Mouse (Mus musculus) midbrain, embryonic 16.5 days (tissue): Measurements from ENCODE around the gene Adm. TPM values are rescaled to one million over a fixed set of nuclear protein-coding genes. Genes with fewer than 3 reads are reported as not detected.
"Not testable (repeated sequence)": the region's sequence is repeated elsewhere in the genome, so short reads cannot be mapped to it uniquely, and the experiment has no call there.

Source experiments
- ATAC-seq: fragments of 200-750 bp; cut with Nextera tagmentation; 2 replicates; pipeline ENCODE4 v1.8.0; 2017; ENCODE audit warnings: moderate TSS enrichment
- H3K27ac ChIP-seq: fragments of 300-500 bp; sonication (generic); 2 replicates; pipeline ENCODE4 v1.5.1; 2014; ENCODE audit warnings: mild to moderate bottlenecking, low read length, mixed read lengths
- H3K27me3 ChIP-seq: fragments of 300-500 bp; sonication (generic); 2 replicates; pipeline ENCODE4 v1.6.1; 2014; ENCODE audit warnings: low read depth, low read length, mixed read lengths; ENCODE audit not compliant: control insufficient read depth, insufficient read depth
- H3K36me3 ChIP-seq: fragments of 300-500 bp; sonication (generic); 2 replicates; pipeline ENCODE4 v1.6.1; 2014; ENCODE audit warnings: mild to moderate bottlenecking, low read length, moderate library complexity, mixed read lengths; ENCODE audit not compliant: control insufficient read depth, insufficient read depth
- H3K4me1 ChIP-seq: fragments of 300-500 bp; sonication (generic); 2 replicates; pipeline ENCODE4 v1.6.1; 2014; ENCODE audit warnings: mild to moderate bottlenecking, low read length, mixed read lengths; ENCODE audit not compliant: control insufficient read depth, insufficient read depth
- H3K4me2 ChIP-seq: fragments of 300-500 bp; sonication (generic); 2 replicates; pipeline ENCODE4 v1.6.1; 2014; ENCODE audit warnings: mild to moderate bottlenecking, low read length, mixed read lengths
- H3K4me3 ChIP-seq: fragments of 300-500 bp; sonication (generic); 2 replicates; pipeline ENCODE4 v1.5.1; 2014; ENCODE audit warnings: low read depth, mild to moderate bottlenecking, low read length, moderate library complexity, mixed read lengths
- H3K9ac ChIP-seq: fragments of 300-500 bp; sonication (generic); 2 replicates; pipeline ENCODE4 v1.6.1; 2014; ENCODE audit warnings: low read depth, low read length, mixed read lengths
- H3K9me3 ChIP-seq: fragments of 300-500 bp; sonication (generic); replicated peaks from 2 replicates; pipeline ENCODE4 v1.6.1; 2014; ENCODE audit warnings: mild to moderate bottlenecking, low read length, mixed read lengths; ENCODE audit not compliant: control insufficient read depth, poor library complexity, severe bottlenecking
- WGBS: fragments of 180-500 bp; shearing (Covaris S2); extraction: QIAGEN DNeasy Blood & Tissue Kit; methylation state at CpG from one replicate; pipeline ENCODE4 v1.1.7; 2014; 5-methylcytosine and 5-hydroxymethylcytosine counted together
- polyA plus RNA-seq: library from polyadenylated mRNA; unstranded; fragments of >200 nt; fragmentation: Nextera tagmentation; extraction: Ambion mirVana; gene quantifications from 2 replicates; pipeline ENCODE4 v1.2.1, GENCODE M21; 2015

Adm gene
- polyA plus RNA-seq: 3.9 and 4.9 TPM in 2 replicates

DNA sequence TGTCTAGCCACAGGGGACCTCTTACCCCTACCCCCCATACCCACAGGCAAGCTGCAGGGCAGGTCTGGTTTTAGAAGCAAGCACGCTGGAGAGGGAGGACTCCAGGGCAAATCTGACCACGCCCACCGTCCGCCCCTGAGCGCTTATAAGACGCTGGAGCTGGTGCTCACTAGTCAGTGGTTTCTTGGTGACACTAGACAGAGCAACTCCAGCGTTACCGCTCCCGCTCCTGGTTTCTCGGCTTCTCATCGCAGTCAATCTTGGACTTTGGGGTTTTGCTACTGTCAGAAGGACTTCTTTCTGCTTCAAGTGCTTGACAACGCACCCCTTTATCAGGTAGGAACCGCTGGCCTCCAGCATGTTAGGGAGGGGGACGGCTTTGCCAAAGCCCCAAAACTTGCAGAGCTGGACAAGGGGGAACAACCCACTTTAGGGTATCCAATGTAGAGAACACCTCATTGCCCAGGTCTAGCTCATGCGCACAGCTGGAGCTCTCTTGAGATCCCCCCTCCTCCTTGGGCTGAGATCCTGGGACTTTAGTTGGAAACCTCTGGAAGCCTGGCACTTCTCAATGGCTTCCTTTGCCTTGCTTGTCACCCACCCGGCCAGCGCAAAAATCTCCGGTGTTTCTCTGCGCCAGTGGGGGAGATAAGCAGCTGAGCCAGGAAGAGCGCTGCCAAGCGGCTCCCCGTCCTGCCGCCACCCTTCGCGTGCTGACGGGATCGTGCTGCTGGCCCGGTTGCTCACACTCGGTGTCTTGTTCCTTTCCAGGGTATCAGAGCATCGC is at the start of gene Adm:
TSS of gene Adm (plus strand) at position 176 of the 787 bp plus-strand sequence.
- Histone ChIP-seq H3K9me3 (no peaks in the 10 kb centered on the region), H3K36me3 (no peaks in the 10 kb centered on the region), H3K4me2 (peak within 1 kb of the TSS; percentile 74), H3K4me3 (peak within 1 kb of the TSS; percentile 38), H3K27ac (no peak within 1 kb of the TSS), H3K9ac (0 out of 2 replicates have a peak within 1 kb of the TSS, but pooled peaks have one; percentile 23), H3K27me3 (peaks cover 28% of the 10 kb centered on the region), H3K4me1 (peaks cover 33% of the 10 kb centered on the region)
- ATAC-seq: no peak
- WGBS: 1% methylated on average over 30 of the region's 30 CpGs

DNA sequence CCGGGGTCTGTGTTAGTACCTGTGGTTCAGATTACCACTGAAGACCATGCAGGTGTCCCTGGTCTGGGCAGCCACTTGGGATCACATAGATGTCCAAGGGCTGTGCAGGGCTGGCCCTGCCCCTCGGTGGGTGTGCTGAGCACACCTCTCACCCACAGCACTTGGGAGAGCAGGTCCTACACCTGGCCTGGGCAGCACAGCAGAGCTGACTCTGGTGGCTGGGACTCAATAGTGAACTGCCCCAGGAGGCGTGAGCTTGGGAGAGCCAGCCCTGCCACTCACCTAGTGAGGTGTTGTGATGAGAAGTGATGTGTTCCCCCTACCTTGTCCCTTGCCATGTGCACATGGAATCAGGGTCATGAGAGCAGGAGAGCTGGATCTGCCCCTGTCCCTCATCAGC is 43.8 kb upstream of the Adm start:
- H3K27me3 ChIP-seq: no peaks in the 10 kb centered on the region
- H3K4me1 ChIP-seq: no peaks in the 10 kb centered on the region
- no peaks in the 10 kb centered on the region for H3K9me3 ChIP-seq
- no peak overlapping the region for H3K4me2 ChIP-seq
- peak; percentile 67 for ATAC-seq
- 92% methylated on average over 3 of the region's 3 CpGs for WGBS
- no peak overlapping the region for H3K4me3 ChIP-seq
- H3K36me3 ChIP-seq: no peaks in the 10 kb centered on the region
- no peak overlapping the region for H3K9ac ChIP-seq
- H3K27ac ChIP-seq: no peak overlapping the region

GRCm38 (mm10) chr7:110584159-110584558 is 43.3 kb upstream of the Adm start:
- ATAC-seq: no peak
- WGBS: 79% methylated on average over 2 of the region's 2 CpGs

DNA sequence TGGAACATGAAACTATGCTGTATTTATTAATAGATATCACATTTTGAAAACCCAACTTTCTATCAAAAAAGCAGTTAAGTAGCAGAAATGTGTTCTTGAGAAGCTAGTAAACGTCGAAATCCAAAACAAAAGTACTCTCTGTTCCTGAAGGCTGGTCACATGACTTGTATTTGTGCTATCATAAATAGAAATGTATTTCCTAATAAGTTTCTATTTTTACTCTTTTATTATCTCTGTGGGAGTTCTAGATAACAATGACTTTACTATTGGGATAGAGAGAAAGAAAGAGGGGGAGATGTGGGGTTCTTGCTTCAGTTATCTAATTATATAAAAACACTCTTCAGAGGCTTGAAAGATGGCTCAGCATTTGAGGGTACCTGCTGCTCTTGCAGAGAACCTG is 42.2 kb upstream of the Adm start:
- Histone ChIP-seq H3K9me3 (no peaks in the 10 kb centered on the region), H3K9ac (no peak overlapping the region), H3K27me3 (no peaks in the 10 kb centered on the region), H3K4me2 (no peak overlapping the region), H3K27ac (no peak overlapping the region), H3K4me1 (no peaks in the 10 kb centered on the region), H3K4me3 (no peak overlapping the region), H3K36me3 (no peaks in the 10 kb centered on the region)
- ATAC-seq: no peak
- WGBS: 63% methylated on average over 2 of the region's 2 CpGs

More at GRCm38 (mm10) chr7:110584159-110584558, 43.3 kb upstream of the Adm start:
- H3K4me3 ChIP-seq: no peak overlapping the region
- no peaks in the 10 kb centered on the region for H3K9me3 ChIP-seq
- no peak overlapping the region for H3K4me2 ChIP-seq
- no peaks in the 10 kb centered on the region for H3K4me1 ChIP-seq
- no peaks in the 10 kb centered on the region for H3K27me3 ChIP-seq
- H3K9ac ChIP-seq: no peak overlapping the region
- H3K27ac ChIP-seq: no peak overlapping the region
- no peaks in the 10 kb centered on the region for H3K36me3 ChIP-seq

- 74% methylated on average over 1 of the region's 1 CpGs for WGBS
- Histone ChIP-seq H3K27ac (no peak overlapping the region), H3K27me3 (no peaks in the 10 kb centered on the region), H3K9me3 (no peaks in the 10 kb centered on the region), H3K4me2 (no peak overlapping the region), H3K9ac (no peak overlapping the region), H3K4me1 (no peaks in the 10 kb centered on the region), H3K36me3 (no peaks in the 10 kb centered on the region), H3K4me3 (no peak overlapping the region)
- ATAC-seq: no peak
Measured at GRCm38 (mm10) chr7:110587721-110588120, 39.7 kb upstream of the Adm start.

DNA sequence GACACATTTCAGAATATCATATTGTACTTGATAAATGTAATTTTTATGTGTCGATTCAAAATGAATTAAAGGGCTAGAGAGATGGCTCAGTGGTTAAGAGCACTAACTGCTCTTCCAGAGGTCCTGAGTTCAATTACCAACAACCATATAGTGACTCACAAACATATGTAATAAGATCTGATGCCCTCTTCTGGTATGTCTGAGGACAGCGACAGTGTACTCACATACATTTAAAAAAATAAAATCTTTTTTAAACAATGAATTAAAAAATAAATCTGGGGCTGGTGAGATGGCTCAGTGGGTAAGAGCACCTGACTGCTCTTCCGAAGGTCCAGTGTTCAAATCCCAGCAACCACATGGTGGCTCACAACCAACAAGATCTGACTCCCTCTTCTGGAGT is 33.5 kb upstream of the Adm start:
- not testable (repeated sequence) for ATAC-seq

DNA sequence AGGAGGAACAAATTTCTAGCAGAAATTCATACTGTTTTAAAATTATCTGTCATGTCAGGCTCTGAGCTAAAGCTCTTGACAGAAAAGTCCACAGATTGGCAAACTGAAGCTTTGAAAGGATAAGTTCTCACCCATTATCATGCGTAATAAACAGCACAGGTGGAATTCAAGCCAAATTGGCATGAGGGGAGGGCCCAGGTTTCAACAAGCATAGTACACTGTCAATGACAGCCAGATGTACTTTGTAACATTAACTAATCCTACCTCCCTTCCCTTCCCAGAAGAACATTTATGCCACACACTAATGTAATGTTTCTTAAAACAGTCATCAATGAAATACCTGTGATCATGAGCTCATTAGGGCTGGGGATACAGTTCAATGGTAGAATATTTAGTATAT is 30.3 kb upstream of the Adm start:
- H3K27ac ChIP-seq: no peak overlapping the region
- no peak for ATAC-seq
- H3K4me1 ChIP-seq: no peaks in the 10 kb centered on the region
- no peaks in the 10 kb centered on the region for H3K9me3 ChIP-seq
- H3K27me3 ChIP-seq: no peaks in the 10 kb centered on the region
- H3K4me2 ChIP-seq: no peak overlapping the region
- H3K36me3 ChIP-seq: no peaks in the 10 kb centered on the region
- H3K9ac ChIP-seq: no peak overlapping the region
- no peak overlapping the region for H3K4me3 ChIP-seq
- WGBS: 96% methylated on average over 1 of the region's 1 CpGs

More for the DNA sequence above, 33.5 kb upstream of the Adm start:
- not testable (repeated sequence) for H3K4me3 ChIP-seq, H3K4me2 ChIP-seq, H3K27me3 ChIP-seq, H3K27ac ChIP-seq, H3K9me3 ChIP-seq, H3K4me1 ChIP-seq, H3K9ac ChIP-seq, H3K36me3 ChIP-seq
- 96% methylated on average over 3 of the region's 3 CpGs for WGBS

GRCm38 (mm10) chr7:110605476-110605875 is 22.0 kb upstream of the Adm start:
- WGBS: 72% methylated on average over 4 of the region's 4 CpGs
- H3K27me3 ChIP-seq: no peaks in the 10 kb centered on the region
- H3K9ac ChIP-seq: no peak overlapping the region
- ATAC-seq: no peak
- H3K4me3 ChIP-seq: no peak overlapping the region
- no peak overlapping the region for H3K27ac ChIP-seq
- no peak overlapping the region for H3K4me2 ChIP-seq
- no peaks in the 10 kb centered on the region for H3K36me3 ChIP-seq
- H3K4me1 ChIP-seq: no peaks in the 10 kb centered on the region; the same call in 1 of the 2 replicates
- H3K9me3 ChIP-seq: no peaks in the 10 kb centered on the region

DNA sequence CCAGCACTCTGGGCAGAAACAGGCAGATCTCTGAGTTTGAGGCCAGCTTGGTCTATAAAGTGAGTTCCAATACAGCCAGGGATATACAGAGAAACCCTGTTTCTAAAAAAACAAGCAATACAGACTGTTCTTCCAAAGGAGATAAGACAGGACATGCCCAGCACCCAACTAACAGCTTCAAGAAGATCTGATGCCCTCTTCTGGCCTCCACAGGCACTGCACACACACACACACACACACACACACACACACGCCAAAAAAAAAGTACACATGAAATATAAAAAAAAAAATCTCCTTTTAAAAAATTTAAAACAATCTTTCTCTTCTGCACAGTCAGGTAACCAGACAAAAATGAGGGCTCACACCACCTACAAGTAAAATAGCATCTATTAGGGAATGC is 20.6 kb upstream of the Adm start:
- Histone ChIP-seq H3K36me3 (no peaks in the 10 kb centered on the region), H3K4me1 (peaks cover 7% of the 10 kb centered on the region), H3K9ac (no peak overlapping the region), H3K4me3 (no peak overlapping the region), H3K27me3 (no peaks in the 10 kb centered on the region), H3K27ac (no peak overlapping the region), H3K4me2 (no peak overlapping the region), H3K9me3 (no peaks in the 10 kb centered on the region)
- WGBS: 100% methylated on average over 1 of the region's 1 CpGs
- ATAC-seq: no peak
